Mouse (Mus musculus) limb, embryonic 15.5 days (tissue): ENCODE results near the gene Plk5. TPM values are rescaled to one million over a fixed set of nuclear protein-coding genes. Genes with fewer than 3 reads are reported as not detected.

Experiments
- ATAC-seq: fragments of 200-750 bp; cut with Nextera tagmentation; 2 replicates; pipeline ENCODE4 v1.8.0; 2017; ENCODE audit warnings: low read depth, moderate TSS enrichment; ENCODE audit not compliant: insufficient number of reproducible peaks, low FRiP score, low TSS enrichment
- H3K27ac ChIP-seq: fragments of 300-500 bp; sonication (generic); 2 replicates; pipeline ENCODE4 v1.5.1; 2015; ENCODE audit warnings: moderate library complexity, mild to moderate bottlenecking, inconsistent platforms
- H3K27me3 ChIP-seq: fragments of 300-500 bp; sonication (generic); 2 replicates; pipeline ENCODE4 v1.6.1; 2015; ENCODE audit warnings: inconsistent platforms
- H3K36me3 ChIP-seq: fragments of 300-500 bp; sonication (generic); 2 replicates; pipeline ENCODE4 v1.6.1; 2015; ENCODE audit warnings: inconsistent platforms
- H3K4me1 ChIP-seq: fragments of 300-500 bp; sonication (generic); 2 replicates; pipeline ENCODE4 v1.6.1; 2015; ENCODE audit warnings: inconsistent platforms
- H3K4me2 ChIP-seq: fragments of 300-500 bp; sonication (generic); 2 replicates; pipeline ENCODE4 v1.6.1; 2015; ENCODE audit warnings: mild to moderate bottlenecking, inconsistent platforms
- H3K4me3 ChIP-seq: fragments of 300-500 bp; sonication (generic); 2 replicates; pipeline ENCODE4 v1.5.1; 2015; ENCODE audit warnings: mild to moderate bottlenecking, inconsistent platforms
- H3K9ac ChIP-seq: fragments of 300-500 bp; sonication (generic); 2 replicates; pipeline ENCODE4 v1.6.1; 2015; ENCODE audit warnings: inconsistent platforms
- H3K9me3 ChIP-seq: fragments of 300-500 bp; sonication (generic); 2 replicates; pipeline ENCODE4 v1.6.1; 2016; ENCODE audit warnings: inconsistent platforms
- WGBS: fragments of 180-500 bp; shearing (Covaris S2); methylation state at CpG from one replicate; pipeline ENCODE4 v1.1.7; 2015; 5-methylcytosine and 5-hydroxymethylcytosine counted together
- polyA plus RNA-seq: library from polyadenylated mRNA; unstranded; fragments of >200 nt; fragmentation: Nextera tagmentation; extraction: Ambion mirVana; gene quantifications from 2 replicates; pipeline ENCODE4 v1.2.1, GENCODE M21; 2015

The Plk5 gene
- polyA plus RNA-seq, 1 experiment from 2014 or later, result 0.91 TPM

GRCm38 (mm10) chr10:80396822-80397523 lies 40.7 kb downstream of the Plk5 start:
- peak overlapping the region; percentile 70 for H3K4me3 ChIP-seq
- H3K4me2 ChIP-seq, result peak overlapping the region; percentile 83
- H3K9ac ChIP-seq, result peak overlapping the region; percentile 17; the same call in 1 of the 2 replicates
- H3K4me1 ChIP-seq, result peaks cover 30% of the 10 kb centered on the region
- peaks cover 65% of the 10 kb centered on the region for H3K36me3 ChIP-seq
- H3K27ac ChIP-seq, result peak overlapping the region; percentile 99
- no peak for ATAC-seq
- no peaks in the 10 kb centered on the region for H3K27me3 ChIP-seq
- WGBS, result 85% methylated on average over 11 of the region's 11 CpGs
- H3K9me3 ChIP-seq, result no peaks in the 10 kb centered on the region

- ATAC-seq, result no peak
- Histone ChIP-seq H3K27me3 (no peaks in the 10 kb centered on the region), H3K27ac (peak overlapping the region; percentile 99), H3K36me3 (peaks cover 64% of the 10 kb centered on the region), H3K4me1 (peaks cover 30% of the 10 kb centered on the region), H3K4me2 (peak overlapping the region; percentile 83), H3K9me3 (no peaks in the 10 kb centered on the region), H3K9ac (peak overlapping the region; percentile 35), H3K4me3 (peak overlapping the region; percentile 70)
- WGBS, result 45% methylated on average over 8 of the region's 8 CpGs
These were observed 41.4 kb downstream of the Plk5 start for GRCm38 (mm10) chr10:80397524-80398173.

GRCm38 (mm10) chr10:80398174-80398535 lies 41.9 kb downstream of the Plk5 start:
- Histone ChIP-seq H3K36me3 (peaks cover 64% of the 10 kb centered on the region), H3K4me3 (peak overlapping the region; percentile 70), H3K4me1 (peaks cover 30% of the 10 kb centered on the region), H3K9me3 (no peaks in the 10 kb centered on the region), H3K27ac (peak overlapping the region; percentile 99), H3K27me3 (no peaks in the 10 kb centered on the region), H3K4me2 (peak overlapping the region; percentile 83), H3K9ac (peak overlapping the region; percentile 92)
- ATAC-seq, result no peak
- 0% methylated on average over 1 of the region's 1 CpGs for WGBS

DNA sequence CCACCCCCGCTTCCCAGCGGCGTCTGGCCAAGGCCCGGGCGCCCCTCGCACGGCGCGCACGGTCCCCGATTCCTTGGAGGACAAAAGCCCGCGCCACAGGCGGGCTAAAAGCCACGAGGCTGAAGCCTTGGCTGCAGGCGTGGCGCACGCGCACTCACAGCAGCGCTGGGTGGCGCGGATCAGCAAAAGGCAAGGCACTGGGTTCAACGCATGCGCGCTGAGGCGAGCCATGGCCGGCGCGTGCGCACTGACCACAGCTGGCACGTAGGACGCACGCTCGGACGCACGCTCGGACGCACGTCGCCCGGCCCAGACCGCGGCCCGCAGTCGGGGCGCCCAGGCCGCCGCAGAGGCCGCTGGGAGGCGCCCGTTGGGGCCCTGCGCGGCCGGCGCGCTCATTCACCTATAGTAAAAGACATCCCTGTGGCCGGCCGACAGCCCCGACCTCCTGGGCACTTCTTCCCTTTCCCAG lies 42.5 kb downstream of the Plk5 start:
- peak; percentile 78 for ATAC-seq
- H3K4me1 ChIP-seq, result peaks cover 30% of the 10 kb centered on the region
- H3K27ac ChIP-seq, result peak overlapping the region; percentile 99
- H3K9me3 ChIP-seq, result no peaks in the 10 kb centered on the region
- peak overlapping the region; percentile 83 for H3K4me2 ChIP-seq
- peak overlapping the region; percentile 92 for H3K9ac ChIP-seq
- under 1% methylated on average over 58 of the region's 59 CpGs for WGBS
- peaks cover 64% of the 10 kb centered on the region for H3K36me3 ChIP-seq
- H3K4me3 ChIP-seq, result peak overlapping the region; percentile 70
- H3K27me3 ChIP-seq, result no peaks in the 10 kb centered on the region

GRCm38 (mm10) chr10:80399191-80399972 lies 43.1 kb downstream of the Plk5 start, which contains the start of gene Mbd3:
Gene Mbd3, minus strand, starts transcription at chr10:80399550.
- under 1% methylated on average over 67 of the region's 82 CpGs for WGBS

DNA sequence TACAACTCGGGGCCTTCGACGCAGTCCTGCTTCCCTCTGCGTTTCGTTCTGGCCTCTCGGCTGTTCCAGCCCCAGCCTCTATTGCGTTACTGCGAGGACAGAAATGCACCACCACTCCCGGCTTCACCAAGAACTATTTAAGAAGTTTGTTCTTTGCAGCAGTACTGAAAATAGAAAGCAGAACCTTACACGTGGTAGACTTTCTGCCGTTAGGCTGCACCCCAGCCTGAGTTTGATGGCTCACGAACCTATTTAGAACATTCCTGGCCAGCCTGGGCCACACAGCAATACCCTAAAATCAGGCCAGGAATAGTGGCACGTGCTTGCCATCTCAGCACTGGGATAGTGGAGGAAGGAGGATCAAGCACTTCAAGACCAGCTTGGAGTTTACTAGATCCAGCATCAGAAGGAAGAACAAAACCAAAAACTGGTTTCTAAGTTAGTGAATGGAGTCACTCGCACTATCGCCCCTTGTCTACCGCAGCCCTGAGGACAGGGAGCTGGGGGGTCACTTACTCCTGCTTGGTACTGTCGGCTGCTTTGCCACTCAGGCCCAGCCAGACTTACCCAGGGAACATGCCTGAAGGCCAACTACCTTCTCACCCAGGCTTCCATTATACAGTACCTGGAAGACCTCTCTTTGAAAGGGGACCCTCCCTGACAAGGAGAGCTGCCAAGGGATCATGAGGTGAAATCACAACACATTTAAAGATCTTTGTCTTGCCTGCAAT lies 43.9 kb downstream of the Plk5 start:
- Histone ChIP-seq H3K9ac (peak overlapping the region; percentile 59), H3K27me3 (no peaks in the 10 kb centered on the region), H3K4me1 (peaks cover 37% of the 10 kb centered on the region), H3K4me2 (peak overlapping the region; percentile 79), H3K27ac (peak overlapping the region; percentile 91), H3K9me3 (no peaks in the 10 kb centered on the region), H3K4me3 (peak overlapping the region; percentile 70), H3K36me3 (peaks cover 57% of the 10 kb centered on the region)
- 11% methylated on average over 17 of the region's 17 CpGs for WGBS
- no peak for ATAC-seq

More at GRCm38 (mm10) chr10:80399191-80399972, 43.1 kb downstream of the Plk5 start, which contains the start of gene Mbd3:
- no peaks in the 10 kb centered on the region for H3K9me3 ChIP-seq
- H3K27ac ChIP-seq, result peak within 1 kb of the TSS; percentile 99
- peak within 1 kb of the TSS; percentile 83 for H3K4me2 ChIP-seq
- ATAC-seq, result peak; percentile 96
- peaks cover 30% of the 10 kb centered on the region for H3K4me1 ChIP-seq
- peak within 1 kb of the TSS; percentile 70 for H3K4me3 ChIP-seq
- no peaks in the 10 kb centered on the region for H3K27me3 ChIP-seq
- peak within 1 kb of the TSS; percentile 92 for H3K9ac ChIP-seq
- peaks cover 64% of the 10 kb centered on the region for H3K36me3 ChIP-seq

GRCm38 (mm10) chr10:80400704-80401161 lies 44.5 kb downstream of the Plk5 start:
- Histone ChIP-seq H3K27me3 (no peaks in the 10 kb centered on the region), H3K9ac (peak overlapping the region; percentile 59; the same call in 1 of the 2 replicates), H3K36me3 (peaks cover 51% of the 10 kb centered on the region), H3K4me2 (peak overlapping the region; percentile 79), H3K4me1 (peaks cover 40% of the 10 kb centered on the region), H3K4me3 (no peak overlapping the region; the same call in 1 of the 2 replicates), H3K27ac (peak overlapping the region; percentile 91), H3K9me3 (no peaks in the 10 kb centered on the region)
- 76% methylated on average over 4 of the region's 4 CpGs for WGBS
- no peak for ATAC-seq

- 86% methylated on average over 4 of the region's 4 CpGs for WGBS
- Histone ChIP-seq H3K27me3 (no peaks in the 10 kb centered on the region), H3K27ac (no peak overlapping the region), H3K9me3 (no peaks in the 10 kb centered on the region), H3K9ac (no peak overlapping the region), H3K4me1 (peaks cover 40% of the 10 kb centered on the region), H3K36me3 (peaks cover 36% of the 10 kb centered on the region), H3K4me3 (no peak overlapping the region), H3K4me2 (no peak overlapping the region)
- ATAC-seq, result no peak
These were observed 46.9 kb downstream of the Plk5 start for GRCm38 (mm10) chr10:80403044-80403692.

GRCm38 (mm10) chr10:80405481-80406173 lies 49.4 kb downstream of the Plk5 start:
- H3K9ac ChIP-seq, result peak overlapping the region; percentile 80
- no peaks in the 10 kb centered on the region for H3K27me3 ChIP-seq
- peak overlapping the region; percentile 75 for H3K4me2 ChIP-seq
- peaks cover 59% of the 10 kb centered on the region for H3K36me3 ChIP-seq
- WGBS, result 62% methylated on average over 10 of the region's 10 CpGs
- no peak overlapping the region for H3K27ac ChIP-seq
- H3K9me3 ChIP-seq, result no peaks in the 10 kb centered on the region
- peak overlapping the region; percentile 74 for H3K4me3 ChIP-seq
- no peak for ATAC-seq
- peaks cover 32% of the 10 kb centered on the region for H3K4me1 ChIP-seq

GRCm38 (mm10) chr10:80406684-80407501 lies 50.6 kb downstream of the Plk5 start, which contains the start of gene Uqcr11:
Gene Uqcr11, minus strand, starts transcription at chr10:80406830.
- H3K9ac ChIP-seq, result peak within 1 kb of the TSS; percentile 80
- WGBS, result 1% methylated on average over 27 of the region's 27 CpGs
- peak within 1 kb of the TSS; percentile 84 for H3K27ac ChIP-seq
- H3K4me3 ChIP-seq, result peak within 1 kb of the TSS; percentile 74
- H3K4me1 ChIP-seq, result peaks cover 27% of the 10 kb centered on the region
- peaks cover 61% of the 10 kb centered on the region for H3K36me3 ChIP-seq
- peak within 1 kb of the TSS; percentile 75 for H3K4me2 ChIP-seq
- no peaks in the 10 kb centered on the region for H3K27me3 ChIP-seq
- H3K9me3 ChIP-seq, result no peaks in the 10 kb centered on the region
- ATAC-seq, result peak; percentile 53; the same call in 1 of the 2 replicates
